Mouse (Mus musculus) erythroid progenitor cell, adult 5-6 weeks (primary cell): ENCODE data around the gene Lrcol1. TPM values are rescaled to one million over a fixed set of nuclear protein-coding genes. Genes with fewer than 3 reads are reported as not detected.

ENCODE experiments used
- ATAC-seq: replicated peaks from 2 replicates; pipeline ENCODE4 v1.8.0; 2016; ENCODE audit warnings: moderate number of reproducible peaks, mild to moderate bottlenecking, moderate TSS enrichment, inconsistent platforms; ENCODE audit not compliant: poor library complexity, low FRiP score, severe bottlenecking
- total RNA-seq, 2 experiments: library from RNA; stranded (forward) in 1 of 2; stranded (reverse) in 1 of 2; fragments of 150-400 nt in 1 of 2; fragments of 186-747, 209-891 nt in 1 of 2; gene quantifications; 2 replicates each; pipeline versions ENCODE4 v1.2.3 to v1.2.4; 2015 to 2017; ENCODE audit warnings: low replicate concordance in 2 of 2

Gene Lrcol1
- total RNA-seq, 2 experiments from 2014 or later: not detected

- ATAC-seq: no peak
Observed at GRCm38 (mm10) chr5:110384491-110384890, 40.0 kb downstream of the Lrcol1 start.

DNA sequence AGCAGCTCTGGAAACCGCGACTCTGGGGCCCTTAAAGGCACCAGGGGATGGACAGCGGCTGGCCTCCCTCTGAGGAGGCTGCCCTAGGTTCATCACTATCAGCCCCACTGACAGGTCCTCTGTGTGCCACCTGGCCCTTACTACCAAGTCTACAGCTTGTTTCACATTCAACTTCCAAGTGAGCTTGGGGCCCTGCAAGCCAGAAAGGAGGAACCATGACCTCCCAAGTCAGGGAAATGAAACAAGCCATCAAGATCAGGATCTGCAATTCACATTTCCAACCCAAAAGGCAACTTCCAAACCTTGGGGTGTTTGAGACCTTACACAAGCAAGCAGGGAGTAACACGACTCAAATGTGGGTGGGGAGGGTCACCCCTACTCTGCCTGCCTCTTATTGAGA lies 40.7 kb downstream of the Lrcol1 start:
- no peak for ATAC-seq

- ATAC-seq: peak; percentile 45; the same call in 1 of the 2 replicates
Observed at GRCm38 (mm10) chr5:110386371-110387330, 42.1 kb downstream of the Lrcol1 start.

DNA sequence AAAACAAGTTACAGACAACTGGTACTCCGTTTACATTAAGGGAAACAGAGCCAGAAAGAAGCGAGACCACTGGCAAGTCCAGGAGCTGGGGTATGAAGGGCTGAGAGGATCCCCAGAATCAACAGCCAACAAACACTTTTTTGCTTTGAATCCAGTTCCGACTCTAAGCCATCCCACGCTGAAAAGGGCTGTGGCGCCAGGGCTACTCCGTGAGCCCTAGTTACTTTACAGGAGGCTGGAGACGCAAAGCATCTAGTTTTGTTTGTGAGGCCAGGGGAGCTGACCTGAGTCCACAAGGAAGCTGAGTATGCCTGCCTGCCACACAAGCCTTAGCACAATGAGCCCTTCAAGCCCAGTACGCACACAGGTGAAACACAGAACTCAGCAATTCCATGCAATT lies 42.8 kb downstream of the Lrcol1 start:
- ATAC-seq: no peak

GRCm38 (mm10) chr5:110390631-110391030 lies 46.1 kb downstream of the Lrcol1 start:
- no peak for ATAC-seq

GRCm38 (mm10) chr5:110392727-110393126 lies 48.2 kb downstream of the Lrcol1 start:
- ATAC-seq: no peak

DNA sequence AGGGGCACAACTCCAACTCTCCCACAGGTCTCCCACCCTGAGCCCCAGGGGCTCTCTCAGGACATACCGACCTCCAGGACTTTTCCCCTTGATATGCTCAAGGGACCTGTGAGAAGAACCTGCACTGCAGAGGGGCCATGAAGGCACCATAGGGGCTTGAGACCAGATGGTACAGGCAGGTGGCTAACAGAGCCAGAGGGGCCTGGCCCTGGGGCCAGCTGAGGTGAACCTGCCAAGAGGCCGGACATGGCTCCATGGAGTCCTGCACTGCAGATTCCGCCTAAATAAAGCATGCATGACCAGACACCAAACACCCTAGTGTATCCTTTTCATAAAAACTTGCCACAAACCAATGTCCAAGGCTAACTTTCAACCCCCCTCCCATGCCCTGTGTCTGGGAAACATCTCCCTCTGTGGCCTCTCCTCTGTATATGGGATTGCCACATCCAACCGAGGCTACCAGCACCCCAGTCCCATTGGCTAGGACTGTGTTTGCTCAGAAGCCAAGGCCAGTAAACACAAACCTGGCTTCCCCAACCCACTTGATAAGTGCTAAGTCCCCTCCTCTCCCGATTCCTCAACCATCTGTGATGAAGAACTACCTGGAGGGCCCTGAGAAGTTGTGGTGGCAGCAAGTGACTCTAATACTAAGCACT lies 50.6 kb downstream of the Lrcol1 start:
- ATAC-seq: no peak

GRCm38 (mm10) chr5:110401101-110401500 lies 56.6 kb downstream of the Lrcol1 start:
- ATAC-seq: no peak

DNA sequence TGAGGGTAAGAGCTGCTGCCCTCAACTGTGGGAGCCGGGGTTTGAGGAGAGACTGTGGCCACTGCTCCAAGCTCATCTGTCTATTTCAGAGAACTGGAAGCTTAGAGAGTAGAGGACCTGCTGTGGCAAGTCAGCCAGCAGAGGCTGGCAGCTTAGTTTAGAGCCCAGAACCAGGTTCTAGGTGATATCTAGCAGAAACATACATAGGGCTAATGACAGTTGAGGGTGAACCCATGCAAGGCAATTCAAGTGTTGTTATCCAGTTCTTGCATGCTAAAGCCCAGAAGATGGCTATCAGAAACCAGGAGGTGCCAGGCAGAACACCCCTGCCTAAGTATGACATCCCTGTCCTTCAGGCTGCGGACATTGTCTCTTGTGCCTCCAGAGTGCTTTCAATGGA lies 58.0 kb downstream of the Lrcol1 start:
- no peak for ATAC-seq

DNA sequence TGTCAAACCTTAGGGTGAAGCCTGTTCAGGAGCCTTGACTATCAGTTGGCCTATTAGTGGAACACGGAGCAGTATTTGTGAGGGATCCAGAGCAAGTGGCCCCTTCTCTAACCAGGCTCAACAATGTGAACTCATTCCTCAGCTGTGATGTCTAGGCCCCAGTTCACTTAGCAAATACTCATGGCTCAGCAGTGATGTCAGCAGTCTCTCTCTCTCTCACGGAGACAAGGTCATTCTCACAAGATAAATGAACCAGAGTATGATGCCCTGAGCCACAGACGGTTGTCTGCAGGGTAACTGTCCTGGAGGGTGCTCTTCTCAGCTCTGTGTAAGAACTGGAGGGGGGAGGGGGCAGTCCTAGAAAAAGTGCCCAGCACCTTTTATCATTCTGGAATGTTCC lies 59.4 kb downstream of the Lrcol1 start:
- no peak for ATAC-seq

Other genes starting within 250 kb of the Lrcol1 start
- not detected in 2 replicates for gene Plcxd1, start 244.8 kb upstream of the Lrcol1 start, total RNA-seq (2015; ENCODE audit: low replicate concordance)
- 0.13 TPM in 1 of 2 replicates, not detected in the other for gene Plcxd1, start 244.8 kb upstream of the Lrcol1 start, total RNA-seq (2017; ENCODE audit: low replicate concordance)
- 2.5 TPM in 1 of 2 replicates, not detected in the other for gene Gtpbp6, start 236.5 kb upstream of the Lrcol1 start, total RNA-seq (2015; ENCODE audit: low replicate concordance)
- 8.5 TPM in 1 of 2 replicates, not detected in the other for gene Gtpbp6, start 236.5 kb upstream of the Lrcol1 start, total RNA-seq (2017; ENCODE audit: low replicate concordance)
- gene Zfp605, start 234.6 kb upstream of the Lrcol1 start, total RNA-seq (2015; ENCODE audit: low replicate concordance): 0.36 TPM in 1 of 2 replicates, not detected in the other
- gene Zfp605, start 234.6 kb upstream of the Lrcol1 start, total RNA-seq (2017; ENCODE audit: low replicate concordance): 1.4 and 4.1 TPM in 2 replicates
- 52.8 and 58.0 TPM in 2 replicates for gene Chfr, start 208.9 kb upstream of the Lrcol1 start, total RNA-seq (2015; ENCODE audit: low replicate concordance)
- 44.9 and 55.7 TPM in 2 replicates for gene Chfr, start 208.9 kb upstream of the Lrcol1 start, total RNA-seq (2017; ENCODE audit: low replicate concordance)
- 3.4 and 6.8 TPM in 2 replicates for gene Golga3, start 168.0 kb upstream of the Lrcol1 start, total RNA-seq (2015; ENCODE audit: low replicate concordance)
- 13.3 and 16.2 TPM in 2 replicates for gene Golga3, start 168.0 kb upstream of the Lrcol1 start, total RNA-seq (2017; ENCODE audit: low replicate concordance)
- 26.3 and 31.4 TPM in 2 replicates for gene Ankle2, start 113.7 kb upstream of the Lrcol1 start, total RNA-seq (2015; ENCODE audit: low replicate concordance)
- 35.5 and 45.2 TPM in 2 replicates for gene Ankle2, start 113.7 kb upstream of the Lrcol1 start, total RNA-seq (2017; ENCODE audit: low replicate concordance)
- 11.9 and 14.3 TPM in 2 replicates for gene Pgam5, start 74.8 kb upstream of the Lrcol1 start, total RNA-seq (2015; ENCODE audit: low replicate concordance)
- gene Pgam5, start 74.8 kb upstream of the Lrcol1 start, total RNA-seq (2017; ENCODE audit: low replicate concordance): 11.2 and 13.3 TPM in 2 replicates
- 9.2 and 15.5 TPM in 2 replicates for gene Pxmp2, start 58.5 kb upstream of the Lrcol1 start, total RNA-seq (2015; ENCODE audit: low replicate concordance)
- 3.3 and 5.6 TPM in 2 replicates for gene Pxmp2, start 58.5 kb upstream of the Lrcol1 start, total RNA-seq (2017; ENCODE audit: low replicate concordance)
- gene Pole, start 58.4 kb upstream of the Lrcol1 start, total RNA-seq (2015; ENCODE audit: low replicate concordance): 78.6 and 89.3 TPM in 2 replicates
- 59.6 and 66.5 TPM in 2 replicates for gene Pole, start 58.4 kb upstream of the Lrcol1 start, total RNA-seq (2017; ENCODE audit: low replicate concordance)
- gene P2rx2, start 1.5 kb upstream of the Lrcol1 start, total RNA-seq (2015; ENCODE audit: low replicate concordance): not detected in 2 replicates
- gene P2rx2, start 1.5 kb upstream of the Lrcol1 start, total RNA-seq (2017; ENCODE audit: low replicate concordance): not detected in 2 replicates
- 12.6 and 32.4 TPM in 2 replicates for gene Fbrsl1, start 103.8 kb downstream of the Lrcol1 start, total RNA-seq (2015; ENCODE audit: low replicate concordance)
- 13.6 and 17.1 TPM in 2 replicates for gene Fbrsl1, start 103.8 kb downstream of the Lrcol1 start, total RNA-seq (2017; ENCODE audit: low replicate concordance)
- gene Galnt9, start 199.6 kb downstream of the Lrcol1 start, total RNA-seq (2015; ENCODE audit: low replicate concordance): 1.7 and 3.2 TPM in 2 replicates
- 0.26 TPM in 1 of 2 replicates, not detected in the other for gene Galnt9, start 199.6 kb downstream of the Lrcol1 start, total RNA-seq (2017; ENCODE audit: low replicate concordance)